Mouse (Mus musculus) spleen, adult 2 months (tissue): ENCODE results near the gene Tmem136. TPM values are rescaled to one million over a fixed set of nuclear protein-coding genes. Genes with fewer than 3 reads are reported as not detected.
"Not testable (repeated sequence)": the region's sequence is repeated elsewhere in the genome, so short reads cannot be mapped to it uniquely, and the experiment has no call there.

Experiments
- DNase-seq, 2 experiments: peaks; one replicate each; pipeline versions ENCODE4 v3.0.0 to v3.0.0-alpha.2; 2012 to 2021; ENCODE audit warnings: low spot score in 2 of 2, low read depth in 1 of 2
- H3K27ac ChIP-seq: fragments of 200-500 bp; 2 replicates; pipeline ENCODE4 v1.5.1; 2012; ENCODE audit warnings: low read length, inconsistent platforms; ENCODE audit not compliant: insufficient read depth
- H3K27me3 ChIP-seq: fragments of 200-500 bp; 2 replicates; pipeline ENCODE4 v1.6.1; 2012; ENCODE audit warnings: mild to moderate bottlenecking, moderate library complexity, low read length, inconsistent platforms; ENCODE audit not compliant: control insufficient read depth, insufficient read depth
- H3K36me3 ChIP-seq: fragments of 200-500 bp; 2 replicates; pipeline ENCODE4 v1.6.1; 2012; ENCODE audit warnings: mild to moderate bottlenecking, low read length, inconsistent platforms; ENCODE audit not compliant: control insufficient read depth, insufficient read depth
- H3K4me1 ChIP-seq: fragments of 200-500 bp; 2 replicates; pipeline ENCODE4 v1.6.1; 2011; ENCODE audit warnings: inconsistent platforms; ENCODE audit not compliant: control insufficient read depth, insufficient read depth, insufficient read length
- H3K4me3 ChIP-seq: fragments of 200-500 bp; 2 replicates; pipeline ENCODE4 v1.5.1; 2011; ENCODE audit warnings: mild to moderate bottlenecking, inconsistent platforms; ENCODE audit not compliant: insufficient read depth, insufficient read length; ENCODE audit errors: extremely low read depth
- CTCF ChIP-seq: fragments of 200-500 bp; IDR thresholded peaks from 2 replicates; pipeline ENCODE4 v1.5.1; 2011; ENCODE audit warnings: mild to moderate bottlenecking, inconsistent platforms; ENCODE audit not compliant: insufficient read depth, insufficient read length, insufficient replicate concordance; ENCODE audit errors: extremely low read depth
- POLR2A ChIP-seq: fragments of 200-500 bp; IDR thresholded peaks from 2 replicates; pipeline ENCODE4 v1.6.1; 2011; ENCODE audit warnings: low read depth, low read length, inconsistent platforms
- WGBS: fragments of 180-500 bp; shearing (Covaris S2); methylation state at CpG from one replicate; pipeline ENCODE4 v1.1.7; 2018; 5-methylcytosine and 5-hydroxymethylcytosine counted together
- polyA plus RNA-seq: library from polyadenylated mRNA; depleted of rRNA; stranded (reverse); fragments of >200 nt; gene quantifications from 2 replicates; pipeline ENCODE4 v1.2.3, GENCODE M21; 2012

Tmem136 gene
- polyA plus RNA-seq, 1 experiment = 0.60 TPM

DNA sequence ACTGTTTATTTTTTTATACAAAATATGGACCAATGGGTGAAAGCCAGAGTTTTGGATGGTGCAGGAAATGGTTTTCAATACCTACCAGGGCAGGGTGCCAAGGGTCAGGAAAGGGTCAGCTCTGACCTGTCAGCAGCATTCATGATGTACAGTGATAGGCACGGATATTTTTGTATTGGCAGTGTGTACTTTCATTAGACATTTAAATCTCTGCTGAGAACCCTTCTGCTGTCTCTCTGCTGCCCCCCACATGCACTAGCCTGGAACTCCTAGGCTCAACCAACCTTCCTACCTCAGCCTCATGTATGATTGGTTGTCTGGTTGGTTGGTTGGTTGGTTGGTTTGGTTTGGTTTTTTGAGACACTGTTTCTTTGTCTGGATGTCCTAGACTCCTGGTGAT is 6.0 kb upstream of the Tmem136 start:
- no peak for DNase-seq

DNA sequence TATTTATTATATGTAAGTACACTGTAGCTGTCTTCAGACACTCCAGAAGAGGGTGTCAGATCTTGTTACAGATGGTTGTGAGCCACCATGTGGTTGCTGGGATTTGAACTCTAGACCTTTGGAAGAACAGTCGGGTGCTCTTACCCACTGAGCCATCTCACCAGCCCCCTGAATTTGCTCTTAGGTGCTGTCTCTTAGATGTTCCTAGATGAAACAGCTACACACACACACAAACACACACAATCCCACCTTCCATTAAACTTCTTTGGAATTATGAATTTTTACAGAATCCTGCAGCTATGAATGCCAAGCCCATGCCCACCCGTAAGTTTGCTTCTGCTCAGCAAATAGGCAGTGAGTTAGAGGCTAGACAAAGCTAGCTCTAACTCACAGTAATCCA is 5.6 kb upstream of the Tmem136 start:
- 82% methylated on average over 2 of the region's 2 CpGs for WGBS
- not testable (repeated sequence) for H3K4me3 ChIP-seq, H3K27me3 ChIP-seq, H3K36me3 ChIP-seq, H3K27ac ChIP-seq, DNase-seq, H3K4me1 ChIP-seq

More for the DNA sequence above, 6.0 kb upstream of the Tmem136 start:
- TF ChIP-seq POLR2A (no peak), CTCF (no peak)
- H3K27ac ChIP-seq = no peak overlapping the region
- H3K36me3 ChIP-seq = no peaks in the 10 kb centered on the region
- H3K27me3 ChIP-seq = no peaks in the 10 kb centered on the region
- H3K4me1 ChIP-seq = no peaks in the 10 kb centered on the region
- H3K4me3 ChIP-seq = no peak overlapping the region
- 33% methylated on average over 1 of the region's 1 CpGs for WGBS

DNA sequence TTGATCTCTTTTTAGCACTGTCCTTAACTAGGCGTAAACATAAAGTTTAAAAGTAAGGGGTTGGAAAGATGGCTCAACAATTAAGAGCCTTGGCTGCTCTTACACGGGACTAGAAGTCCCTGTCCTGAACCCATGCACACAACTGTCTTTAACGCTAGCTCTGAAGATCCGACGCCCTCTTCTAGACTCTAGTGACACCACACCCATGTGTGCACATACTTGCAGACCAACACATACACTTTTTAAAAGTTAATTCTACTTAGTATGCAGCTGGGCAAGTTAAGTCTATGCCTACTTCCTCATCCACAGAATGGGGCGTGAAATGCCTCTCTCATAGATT is 597 bp upstream of the Tmem136 start:
- Histone ChIP-seq H3K4me1 (peaks cover 4% of the 10 kb centered on the region; the same call in 1 of the 2 replicates), H3K27ac (no peak overlapping the region), H3K27me3 (peaks cover 7% of the 10 kb centered on the region; the same call in 1 of the 2 replicates), H3K36me3 (no peaks in the 10 kb centered on the region), H3K4me3 (no peak overlapping the region)
- no peak for DNase-seq
- 85% methylated on average over 6 of the region's 6 CpGs for WGBS
- TF ChIP-seq POLR2A (no peak), CTCF (no peak)

DNA sequence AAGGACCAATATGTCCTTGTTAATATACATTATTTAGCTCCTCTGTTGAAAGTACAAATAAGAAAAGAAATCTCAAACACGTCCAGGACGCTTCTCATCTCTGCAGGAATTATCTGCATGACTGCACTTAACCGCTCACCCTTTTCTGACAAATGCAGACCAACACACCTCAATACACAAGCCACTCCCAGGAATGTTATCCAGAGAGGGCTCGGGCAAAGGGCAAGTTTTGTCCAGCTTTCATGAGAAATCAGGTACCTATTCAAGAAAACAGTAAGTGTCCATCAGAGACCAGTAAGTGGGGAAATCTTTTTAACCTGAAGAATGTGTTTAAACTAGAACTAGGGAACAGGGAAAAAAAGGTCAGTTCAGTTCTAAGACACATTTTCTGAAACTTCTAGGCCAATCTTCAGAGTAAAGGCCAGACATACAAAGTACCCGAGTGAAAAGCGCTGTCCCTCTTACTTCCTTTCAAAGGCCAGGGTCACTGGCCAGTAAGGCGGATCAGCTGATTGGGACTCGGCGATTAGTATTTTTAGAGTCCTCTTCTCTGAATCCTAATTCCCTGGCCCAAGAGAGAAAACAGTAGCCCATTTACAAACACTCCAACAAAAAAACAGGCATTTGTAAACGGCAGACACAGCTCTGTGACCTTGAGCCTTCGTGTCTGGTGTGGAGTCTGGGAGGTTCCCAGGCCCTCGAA is 788 bp downstream of the Tmem136 start:
- peak overlapping the region; percentile 43; the same call in 1 of the 2 replicates for H3K27ac ChIP-seq
- no peak for DNase-seq
- peaks cover 7% of the 10 kb centered on the region; the same call in 1 of the 2 replicates for H3K27me3 ChIP-seq
- TF ChIP-seq POLR2A = no peak
- no peak for TF ChIP-seq CTCF
- WGBS = 50% methylated on average over 12 of the region's 12 CpGs
- peaks cover 4% of the 10 kb centered on the region; the same call in 1 of the 2 replicates for H3K4me1 ChIP-seq
- H3K36me3 ChIP-seq = no peaks in the 10 kb centered on the region
- no peak overlapping the region for H3K4me3 ChIP-seq

DNA sequence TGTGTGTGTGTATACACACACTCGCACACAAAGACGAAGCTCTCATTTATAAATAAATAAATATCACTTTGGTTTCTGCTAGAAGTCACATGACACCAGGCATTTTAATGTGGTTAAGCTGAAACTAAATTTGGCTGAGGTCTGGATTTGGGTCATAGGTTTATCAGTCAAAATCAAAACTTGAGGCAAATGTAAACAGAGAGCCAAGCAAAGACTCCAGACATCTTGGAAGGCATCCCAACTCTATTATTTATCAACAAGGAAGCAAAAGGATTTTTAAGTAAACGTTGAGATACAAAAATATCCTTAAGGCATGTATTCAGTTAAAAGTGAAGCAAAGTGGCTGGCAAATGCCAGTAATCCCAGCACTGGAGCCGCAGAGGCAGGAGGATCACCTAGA is 1.5 kb downstream of the Tmem136 start:
- H3K4me1 ChIP-seq = peaks cover 4% of the 10 kb centered on the region; the same call in 1 of the 2 replicates
- H3K36me3 ChIP-seq = no peaks in the 10 kb centered on the region
- no peak for TF ChIP-seq CTCF
- no peak for TF ChIP-seq POLR2A
- H3K27me3 ChIP-seq = peaks cover 7% of the 10 kb centered on the region; the same call in 1 of the 2 replicates
- 90% methylated on average over 4 of the region's 4 CpGs for WGBS
- H3K27ac ChIP-seq = no peak overlapping the region
- no peak for DNase-seq
- H3K4me3 ChIP-seq = no peak overlapping the region

- peaks cover 6% of the 10 kb centered on the region for H3K27me3 ChIP-seq
- DNase-seq = no peak
- no peak overlapping the region for H3K4me3 ChIP-seq
- H3K27ac ChIP-seq = no peak overlapping the region
- 88% methylated on average over 8 of the region's 8 CpGs for WGBS
- no peaks in the 10 kb centered on the region for H3K4me1 ChIP-seq
- no peaks in the 10 kb centered on the region for H3K36me3 ChIP-seq
- TF ChIP-seq POLR2A (no peak), CTCF (no peak)
These were observed 5.9 kb downstream of the Tmem136 start for GRCm38 (mm10) chr9:43110286-43110980.

GRCm38 (mm10) chr9:43109125-43109524 is 7.2 kb downstream of the Tmem136 start:
- 82% methylated on average over 7 of the region's 7 CpGs for WGBS
- no peak for DNase-seq
- peaks cover 7% of the 10 kb centered on the region for H3K27me3 ChIP-seq
- no peak overlapping the region for H3K4me3 ChIP-seq
- H3K4me1 ChIP-seq = no peaks in the 10 kb centered on the region
- no peak for TF ChIP-seq POLR2A
- TF ChIP-seq CTCF = no peak
- no peaks in the 10 kb centered on the region for H3K36me3 ChIP-seq
- no peak overlapping the region for H3K27ac ChIP-seq
